Mouse (Mus musculus) gastrocnemius, postnatal 4 days (tissue): ENCODE results near the gene Rsph14. TPM values are rescaled to one million over a fixed set of nuclear protein-coding genes. Genes with fewer than 3 reads are reported as not detected.
A peak's percentile ranks its signal among the peaks of the same experiment; 100 is the strongest.

Experiments
- DNase-seq, 2 experiments: peaks; one replicate each; pipeline ENCODE4 v3.0.0; 2021 to 2022; ENCODE audit warnings: low spot score in 2 of 2, mixed read lengths in 2 of 2
- total RNA-seq, 2 experiments: library from RNA; stranded (reverse); gene quantifications; 2 replicates each; pipeline ENCODE4 v1.2.3; 2021

Rsph14 gene
- total RNA-seq, 2 experiments from 2014 or later, result not detected

DNA sequence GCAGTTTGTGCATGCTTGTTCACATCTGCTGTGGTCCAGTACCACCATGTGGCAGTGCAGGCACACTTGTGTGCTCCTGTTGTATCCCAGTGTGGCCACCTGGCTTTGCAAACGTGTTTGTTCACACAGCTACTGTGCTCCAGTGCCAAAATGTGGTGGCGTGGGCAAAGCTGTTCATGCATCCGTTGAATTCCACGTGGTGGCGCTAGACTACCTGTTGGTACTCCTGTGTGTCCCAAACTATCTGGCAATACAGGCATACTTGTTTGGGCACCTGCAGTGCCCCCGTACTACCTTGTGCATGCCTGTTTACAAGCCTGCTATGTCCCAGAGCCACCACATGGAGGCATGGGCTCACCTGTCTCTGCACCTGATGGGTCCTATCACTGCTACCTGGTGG lies 97.4 kb downstream of the Rsph14 start:
- DNase-seq, result no peak

DNA sequence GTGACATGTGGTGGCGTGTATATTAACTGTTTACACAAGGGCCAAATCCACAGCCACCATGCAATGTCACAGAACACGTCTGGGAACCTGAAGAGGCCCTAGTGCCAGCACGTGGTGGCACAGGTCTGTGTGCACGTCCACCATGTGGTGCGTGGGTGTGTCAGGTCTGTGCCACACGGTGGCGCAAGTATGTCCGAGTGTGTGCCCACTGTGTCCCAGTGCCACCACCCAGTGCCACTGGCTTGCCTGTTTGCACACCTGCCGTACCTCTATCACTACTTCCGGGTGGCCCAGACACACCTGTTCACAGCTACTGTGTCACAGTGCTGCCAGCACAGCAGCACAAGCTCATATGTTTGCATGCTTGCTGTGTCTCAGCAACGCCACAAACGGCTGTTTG lies 97.9 kb downstream of the Rsph14 start:
- DNase-seq, result no peak

DNA sequence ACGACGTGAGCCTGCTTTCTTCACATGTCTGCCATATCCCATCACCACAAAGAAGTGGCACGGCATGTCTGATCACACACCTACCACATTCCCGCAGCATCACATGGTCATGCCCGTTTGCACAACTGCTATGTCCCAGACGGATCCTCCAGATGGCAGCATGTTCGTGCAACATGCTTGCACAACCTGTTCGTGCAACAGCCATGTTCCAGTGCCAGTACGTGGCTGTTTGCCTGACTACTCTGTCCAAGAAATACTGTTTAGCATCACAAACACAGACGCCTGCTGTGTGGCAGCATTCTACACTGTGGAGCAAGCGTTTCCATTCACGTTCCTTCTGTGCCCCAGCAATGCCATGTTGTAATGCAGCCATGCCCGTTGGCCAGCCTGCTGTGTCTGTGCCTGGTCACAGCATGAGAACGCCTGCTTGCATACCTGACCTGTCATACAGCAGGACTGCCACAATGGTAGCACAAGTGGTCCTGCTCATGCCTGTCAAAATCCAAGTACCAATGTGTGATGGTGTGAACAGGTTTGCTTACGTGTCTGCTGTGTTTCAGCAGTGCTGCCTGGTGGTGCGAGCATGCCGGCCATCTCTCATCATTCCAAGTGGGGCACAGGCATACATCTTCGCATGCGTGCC lies 98.7 kb downstream of the Rsph14 start:
- DNase-seq, result no peak

DNA sequence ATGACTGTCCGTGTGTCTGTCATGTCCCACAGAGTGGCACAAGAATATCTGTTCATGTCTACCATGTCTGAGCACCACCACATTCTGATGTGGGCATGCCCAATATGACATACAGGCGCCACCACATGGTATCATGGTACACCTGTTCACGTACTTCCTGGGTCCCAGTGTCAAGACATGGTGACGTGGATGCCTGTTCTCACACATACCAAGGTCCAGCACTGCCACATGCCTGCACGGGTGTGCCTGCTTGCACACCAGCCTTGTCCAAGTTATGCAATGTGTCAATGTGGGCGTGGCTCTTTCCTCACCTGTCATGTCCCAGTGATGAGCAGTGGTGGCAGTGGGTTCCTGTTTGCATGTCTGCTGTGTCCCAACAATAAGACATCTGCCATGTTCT lies 99.9 kb downstream of the Rsph14 start:
- DNase-seq, result peak in 1 of 2 experiments; percentile 14

DNA sequence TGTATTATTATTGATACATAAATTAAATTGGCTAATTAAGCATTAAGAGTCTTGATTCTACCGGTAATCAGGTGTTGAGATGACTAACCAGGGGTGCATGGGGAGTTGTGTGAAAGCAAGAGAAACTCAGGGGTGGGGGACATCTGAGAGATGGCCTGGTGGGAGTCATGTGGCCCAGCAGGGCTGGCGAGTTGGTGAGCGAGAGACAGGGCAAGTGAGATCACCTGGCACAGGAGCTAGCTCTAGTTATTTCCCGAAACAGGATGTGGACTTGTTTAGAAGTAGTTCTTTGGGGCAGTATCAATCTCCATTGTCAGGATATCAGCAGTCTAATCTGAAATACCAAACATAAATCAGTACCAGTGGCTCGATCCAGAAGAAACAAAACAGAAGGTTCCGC lies 100.8 kb downstream of the Rsph14 start:
- DNase-seq, result peak in 1 of 2 experiments; percentile 5

DNA sequence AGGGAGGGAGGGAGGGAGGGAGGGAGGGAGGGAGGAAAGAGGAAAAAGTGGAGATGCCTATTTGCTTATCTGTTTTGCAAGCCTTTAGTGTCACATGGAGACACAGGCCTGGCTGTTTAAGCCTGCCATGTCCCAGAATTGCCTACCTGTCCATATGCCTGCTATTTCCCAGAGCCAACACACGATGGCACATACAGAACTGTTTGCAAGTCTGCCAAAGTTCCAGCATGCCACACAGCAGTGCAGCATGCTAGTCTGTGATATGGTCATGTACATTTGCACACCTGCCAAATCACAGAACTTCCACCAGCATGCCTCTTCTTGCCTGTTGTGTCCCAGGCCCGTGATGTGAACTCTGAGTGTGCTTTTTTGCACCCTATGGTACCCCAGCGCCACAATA lies 101.8 kb downstream of the Rsph14 start:
- DNase-seq, result no peak

DNA sequence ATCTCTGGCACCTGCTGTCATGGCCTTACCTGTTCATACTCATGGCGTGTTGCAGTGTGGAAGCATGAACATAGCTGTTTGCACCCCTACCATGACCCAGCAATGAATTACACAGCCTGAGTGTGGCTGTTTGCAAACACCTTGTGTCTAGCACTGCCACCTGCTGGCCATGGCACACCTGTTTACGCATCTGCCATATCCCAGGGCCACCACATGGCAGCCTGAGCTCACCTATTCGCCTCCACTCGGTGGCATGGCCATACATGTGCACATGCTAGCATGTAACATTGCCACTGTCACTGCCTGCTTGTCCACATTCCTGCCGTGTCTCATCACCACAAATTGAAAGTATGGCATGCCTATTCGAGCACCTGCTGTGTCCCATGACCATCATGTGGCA lies 102.8 kb downstream of the Rsph14 start:
- DNase-seq, result peak in 1 of 2 experiments; percentile 5

DNA sequence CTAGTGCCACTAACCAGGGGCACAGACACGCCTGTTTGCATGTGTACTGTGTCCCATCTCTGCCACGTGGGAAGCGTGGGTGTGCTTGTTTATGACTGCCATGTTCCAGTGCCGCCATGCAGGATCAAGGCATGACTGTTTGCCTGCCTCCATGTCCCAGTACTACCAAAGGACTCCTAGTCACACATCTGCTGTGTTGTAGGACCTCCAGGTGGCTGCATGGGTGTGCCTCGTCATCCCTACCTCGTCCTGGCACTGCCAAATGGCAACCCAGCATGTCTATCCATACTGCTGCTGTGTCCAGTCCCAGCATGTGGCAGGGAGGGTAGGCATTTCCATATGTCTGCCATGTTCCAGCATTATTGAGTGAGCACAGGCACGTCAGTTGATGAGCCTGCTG lies 104.1 kb downstream of the Rsph14 start:
- peak in 1 of 2 experiments; percentile 5 for DNase-seq

DNA sequence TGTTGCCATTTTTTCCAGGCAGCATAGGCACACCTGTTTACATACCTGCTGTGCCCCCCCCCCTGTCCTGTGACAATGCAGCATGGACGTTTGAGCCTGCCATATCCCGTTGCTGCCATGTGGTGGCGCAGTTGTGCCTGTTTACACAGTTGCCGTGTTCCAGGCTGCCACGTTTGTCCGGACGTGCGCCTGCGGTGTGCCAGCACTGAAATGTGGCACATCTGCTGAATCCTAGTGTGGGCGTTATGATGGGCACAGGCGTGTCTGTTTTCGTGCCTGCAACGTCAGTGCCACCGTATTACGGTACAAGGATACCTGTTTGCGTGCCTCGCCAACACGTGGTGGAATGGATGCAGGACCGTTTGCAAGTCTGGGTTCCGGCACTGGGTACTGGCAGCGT lies 107.1 kb downstream of the Rsph14 start:
- peak in 1 of 2 experiments; percentile 48 for DNase-seq

DNA sequence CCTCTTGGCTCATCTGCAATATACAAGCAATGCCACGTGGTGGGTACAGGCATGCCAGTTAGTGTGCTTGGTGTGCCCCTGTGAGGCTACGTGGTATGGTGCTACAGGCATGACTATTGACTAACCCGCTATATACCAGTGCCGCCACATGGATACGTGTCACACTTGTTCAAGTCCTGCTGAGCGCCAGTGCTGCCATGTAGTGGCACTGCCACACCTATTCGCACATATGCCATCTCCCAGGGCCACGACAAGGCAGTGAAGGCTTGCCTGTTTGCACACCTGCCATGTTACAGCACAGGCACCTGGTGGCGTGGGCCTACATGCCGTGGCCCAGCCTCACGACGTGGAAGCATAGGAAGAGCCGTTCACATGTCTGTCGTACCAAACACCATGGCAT lies 108.1 kb downstream of the Rsph14 start:
- no peak for DNase-seq

DNA sequence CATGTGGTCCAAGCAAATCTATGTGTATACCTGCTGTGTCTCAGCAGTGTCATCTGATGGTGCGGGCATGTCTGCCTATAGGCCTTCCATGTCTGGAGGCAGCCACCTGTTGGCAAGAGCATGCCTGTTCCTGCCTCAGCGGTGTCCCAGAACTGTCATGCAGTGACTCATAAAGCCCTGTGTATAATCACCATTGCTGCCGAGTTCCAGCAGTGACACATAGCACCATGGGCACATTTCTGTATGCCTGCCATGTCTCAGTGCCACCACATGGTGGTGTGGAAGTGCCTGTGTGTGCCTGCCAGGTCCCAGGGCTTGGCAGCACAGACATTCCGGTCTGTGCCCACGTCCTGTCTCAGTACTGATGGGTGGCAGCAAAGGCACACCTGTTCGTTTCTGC lies 109.6 kb downstream of the Rsph14 start:
- no peak for DNase-seq

DNA sequence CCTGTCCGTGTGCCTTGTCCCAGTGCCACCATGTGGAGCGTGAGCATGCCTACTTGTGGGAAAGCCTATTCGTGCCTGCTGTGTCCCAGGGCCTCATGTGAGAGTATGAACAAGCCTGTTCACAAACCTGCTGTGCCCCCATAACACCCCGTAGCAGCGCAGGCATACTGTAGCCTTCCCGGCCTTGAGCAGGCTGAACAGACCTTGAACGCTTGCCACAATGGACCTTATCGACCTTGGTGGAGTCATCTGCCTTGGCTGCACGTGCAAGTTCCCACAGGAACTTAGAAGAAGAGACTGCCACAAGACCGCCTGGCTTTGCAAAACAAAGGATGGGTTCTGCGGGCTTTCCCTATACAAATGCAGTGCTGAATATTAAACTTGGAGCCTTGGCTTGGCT lies 110.8 kb downstream of the Rsph14 start:
- no peak for DNase-seq

DNA sequence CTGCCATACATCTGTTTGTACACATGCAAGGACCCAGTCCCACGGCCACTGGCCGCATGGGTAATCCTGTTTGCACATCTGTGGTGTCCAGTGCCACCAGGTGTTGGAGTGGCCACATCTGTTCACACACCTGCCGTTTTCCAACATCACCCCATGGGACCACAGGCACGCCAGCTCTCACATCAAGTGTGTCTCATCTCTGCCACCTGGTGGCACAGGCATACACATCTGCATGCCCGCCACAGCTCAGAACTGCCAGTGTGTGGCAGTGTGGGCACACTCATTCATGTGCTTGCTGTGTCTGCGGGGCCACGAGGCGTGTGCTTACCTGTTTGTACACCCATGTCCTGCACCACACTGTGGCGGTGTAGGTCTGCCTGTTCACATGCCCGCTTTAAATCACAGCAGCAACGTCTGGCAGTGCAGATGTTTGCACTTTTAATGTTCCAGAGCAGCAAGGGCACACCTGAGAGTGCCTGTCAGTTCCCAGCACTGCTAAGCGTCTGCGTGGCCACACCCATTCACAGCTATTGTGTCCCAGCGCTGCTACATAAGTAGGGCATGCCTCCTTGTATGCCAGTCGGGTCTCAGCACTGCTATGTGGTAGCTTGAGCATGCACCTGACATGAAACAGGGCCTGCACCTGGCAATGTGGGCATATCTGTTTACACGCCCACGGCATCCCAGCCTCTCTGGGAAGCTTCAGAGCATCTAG lies 111.4 kb downstream of the Rsph14 start:
- DNase-seq, result no peak

DNA sequence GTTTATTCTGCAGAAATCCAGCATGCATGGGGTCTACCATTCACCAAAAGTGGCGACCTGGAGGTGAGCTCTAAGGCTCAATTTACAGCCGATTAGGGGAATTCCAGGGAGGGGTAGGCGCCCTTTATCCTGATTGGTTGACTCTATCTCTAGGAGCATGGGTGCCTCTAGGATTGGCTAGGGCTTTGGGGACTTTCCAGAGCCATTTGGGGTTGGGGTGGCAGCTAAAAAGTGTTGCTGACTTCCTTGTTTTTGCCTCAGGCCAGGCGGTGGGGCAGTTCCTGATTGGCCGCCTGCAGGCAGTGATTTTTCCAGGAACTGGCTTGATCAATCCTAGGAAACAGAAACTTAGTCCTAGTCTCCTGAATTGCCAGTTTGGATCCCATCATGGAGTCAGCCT lies 113.1 kb downstream of the Rsph14 start:
- DNase-seq, result no peak

DNA sequence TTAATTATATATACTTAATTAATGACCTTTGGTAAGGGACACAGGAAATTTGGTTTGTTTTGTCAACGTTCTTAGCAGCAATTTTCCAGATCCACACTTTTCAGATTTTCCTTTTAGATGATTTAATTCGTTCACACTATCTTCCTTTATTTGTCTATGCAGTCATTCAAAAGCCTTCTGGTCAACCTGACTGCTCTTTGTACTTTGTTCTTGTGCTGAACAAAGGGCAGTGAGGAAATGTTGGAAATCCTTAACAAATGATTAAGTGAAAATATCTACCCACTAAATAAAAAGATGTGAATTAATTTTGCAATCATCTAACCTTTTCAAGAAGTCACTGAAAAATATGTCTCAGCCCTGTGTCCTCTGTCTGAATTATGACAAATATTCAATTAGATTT lies 124.0 kb downstream of the Rsph14 start:
- DNase-seq, result no peak

Other genes starting within 250 kb of the Rsph14 start
- 1 to 10 TPM in 1 of 2 experiments, under 1 TPM in 1; 0.75 to 1.5 TPM for gene Gnaz, start 65.4 kb downstream of the Rsph14 start, total RNA-seq
- gene Rab36, start 4.5 kb upstream of the Rsph14 start, total RNA-seq, result 1 to 10 TPM; 1.7 to 2.5 TPM
- 10 to 100 TPM in 1 of 2 experiments, 1 to 10 TPM in 1; 7.3 to 10.5 TPM for gene Bcr, start 28.0 kb upstream of the Rsph14 start, total RNA-seq
- 10 to 100 TPM; 46.0 to 49.7 TPM for gene Specc1l, start 179.5 kb upstream of the Rsph14 start, total RNA-seq